23 mouse cellular contexts compared by ENCODE assay signal in genomic region chr3:117664316-117664715, GRCm38 (mm10).
DNase-seq lines count a peak whose midpoint lies in the region; ATAC-seq and TF ChIP-seq lines count a peak whose summit lies in the region.
"Had no signal": no experiment of that assay in that cellular context is flagged by ENCODE, and none has a peak within 500 bp of the region (broad histone marks: within the 10 kb centered on the region; RNA-seq: fewer than 3 reads in every experiment).

No protein-coding gene starts in this region.

- no peaks in the 10 kb centered on the region for H3K36me3 ChIP-seq in embryonic facial prominence, embryonic 11.5 days (replicated peaks; ENCODE audit: control insufficient read depth, insufficient read depth, low read depth, low read length)
- H3K36me3 ChIP-seq in embryonic facial prominence, embryonic 10.5 days (replicated peaks) = no peaks in the 10 kb centered on the region
- H3K36me3 ChIP-seq: embryonic facial prominence, embryonic 15.5 days; forebrain, embryonic 10.5 days; hindbrain, embryonic 15.5 days had no signal

- no peak for TF ChIP-seq POLR2A in brain, embryonic 14.5 days (IDR thresholded peaks at IDR 0.05; ENCODE audit: borderline replicate concordance, extremely low read depth, insufficient read depth, insufficient read length, poor library complexity, severe bottlenecking)

- H3K4me2 ChIP-seq in embryonic facial prominence, embryonic 11.5 days (ENCODE audit: low read depth, low read length) = no peak overlapping the region
- H3K4me2 ChIP-seq: embryonic facial prominence, embryonic 15.5 days; heart, embryonic 11.5 days; hindbrain, embryonic 15.5 days had no signal

- H3K4me3 ChIP-seq in embryonic facial prominence, embryonic 11.5 days (ENCODE audit: low read depth, low read length) = no peak overlapping the region
- H3K4me3 ChIP-seq in embryonic facial prominence, embryonic 10.5 days = no peak overlapping the region
- H3K4me3 ChIP-seq: embryonic facial prominence, embryonic 15.5 days; erythroblast, embryonic 14.5 days; forebrain, embryonic 10.5 days; heart, adult 2 months; hindbrain, embryonic 15.5 days had no signal

- TF ChIP-seq CTCF in brain, embryonic 14.5 days (IDR thresholded peaks at IDR 0.05; ENCODE audit: borderline replicate concordance, extremely low read depth, insufficient read depth, insufficient read length) = no peak

- no peak overlapping the region for H3K9ac ChIP-seq in embryonic facial prominence, embryonic 11.5 days (replicated peaks; ENCODE audit: low read length)
- H3K9ac ChIP-seq: embryonic facial prominence, embryonic 15.5 days; hindbrain, embryonic 15.5 days had no signal

- no peaks in the 10 kb centered on the region for H3K27me3 ChIP-seq in embryonic facial prominence, embryonic 11.5 days (ENCODE audit: control insufficient read depth, insufficient read depth, low read length)
- H3K27me3 ChIP-seq in embryonic facial prominence, embryonic 10.5 days (replicated peaks; ENCODE audit: low read depth, poor library complexity, severe bottlenecking) = no peaks in the 10 kb centered on the region
- H3K27me3 ChIP-seq: embryonic facial prominence, embryonic 15.5 days; hindbrain, embryonic 15.5 days had no signal

- 77% methylated on average over 1 of the region's 1 CpGs for WGBS in embryonic facial prominence, embryonic 11.5 days
- 88% methylated on average over 1 of the region's 1 CpGs for WGBS in embryonic facial prominence, embryonic 10.5 days

- no peak overlapping the region for H3K27ac ChIP-seq in embryonic facial prominence, embryonic 11.5 days (replicated peaks; ENCODE audit: low read depth, low read length)
- H3K27ac ChIP-seq in embryonic facial prominence, embryonic 10.5 days (replicated peaks) = no peak overlapping the region
- H3K27ac ChIP-seq: embryonic facial prominence, embryonic 15.5 days; forebrain, embryonic 10.5 days; heart, adult 2 months; hindbrain, embryonic 15.5 days had no signal

- no peaks in the 10 kb centered on the region for H3K9me3 ChIP-seq in embryonic facial prominence, embryonic 11.5 days (replicated peaks; ENCODE audit: control insufficient read depth, low read length)
- no peaks in the 10 kb centered on the region for H3K9me3 ChIP-seq in embryonic facial prominence, embryonic 10.5 days
- H3K9me3 ChIP-seq: embryonic facial prominence, embryonic 15.5 days; forebrain, embryonic 10.5 days; hindbrain, embryonic 15.5 days had no signal

- peak; percentile 3 for DNase-seq in embryonic facial prominence, embryonic 11.5 days (ENCODE audit: low spot score)
- DNase-seq in embryonic facial prominence, embryonic 10.5 days (ENCODE audit: low spot score) = no peak
- no peak for DNase-seq in frontal cortex, postnatal 10 days (ENCODE audit: low spot score in 2 of 2)
- DNase-seq in layer of hippocampus, adult 9-11 months = peak; percentile 12
- no peak for DNase-seq in layer of hippocampus, adult 18-20 months (ENCODE audit: low spot score in 2 of 2)
- DNase-seq in brain, embryonic 14.5 days (ENCODE audit: low read depth) = peak; percentile 15
- DNase-seq in urinary bladder, postnatal 36 days (ENCODE audit: low spot score in 2 of 2) = no peak
- DNase-seq: adrenal gland, adult 8-10 months; adrenal gland, postnatal 36 days; cerebellum, adult 11-12 months; cerebellum, adult 9-11 months; cerebellum, postnatal 36 days; gastrocnemius, postnatal 14 days; heart, adult 2 months; heart, postnatal 36 days; kidney, adult 2 months had no signal

- no peaks in the 10 kb centered on the region for H3K4me1 ChIP-seq in embryonic facial prominence, embryonic 11.5 days (ENCODE audit: control insufficient read depth, insufficient read depth, low read length)
- H3K4me1 ChIP-seq in embryonic facial prominence, embryonic 10.5 days = no peaks in the 10 kb centered on the region
- H3K4me1 ChIP-seq: embryonic facial prominence, embryonic 15.5 days; forebrain, embryonic 10.5 days; hindbrain, embryonic 15.5 days had no signal

- ATAC-seq in embryonic facial prominence, embryonic 11.5 days (replicated peaks; ENCODE audit: insufficient number of reproducible peaks, low FRiP score, low TSS enrichment, low read depth) = no peak
- ATAC-seq in frontal cortex, adult (ENCODE audit: low TSS enrichment) = peak; percentile 81
- ATAC-seq: intestine, embryonic 16.5 days had no signal

Comparison
In these comparisons a context has a peak if more than half of its experiments do, and no peak if none do; other contexts are left out.
1. DNase-seq: peak in embryonic facial prominence, embryonic 11.5 days (single experiment), layer of hippocampus, adult 9-11 months (single experiment) and brain, embryonic 14.5 days (single experiment); none in embryonic facial prominence, embryonic 10.5 days (single experiment), frontal cortex, postnatal 10 days (0 of 2), layer of hippocampus, adult 18-20 months (0 of 2) and urinary bladder, postnatal 36 days (0 of 2).